In the genomic region with DNA sequence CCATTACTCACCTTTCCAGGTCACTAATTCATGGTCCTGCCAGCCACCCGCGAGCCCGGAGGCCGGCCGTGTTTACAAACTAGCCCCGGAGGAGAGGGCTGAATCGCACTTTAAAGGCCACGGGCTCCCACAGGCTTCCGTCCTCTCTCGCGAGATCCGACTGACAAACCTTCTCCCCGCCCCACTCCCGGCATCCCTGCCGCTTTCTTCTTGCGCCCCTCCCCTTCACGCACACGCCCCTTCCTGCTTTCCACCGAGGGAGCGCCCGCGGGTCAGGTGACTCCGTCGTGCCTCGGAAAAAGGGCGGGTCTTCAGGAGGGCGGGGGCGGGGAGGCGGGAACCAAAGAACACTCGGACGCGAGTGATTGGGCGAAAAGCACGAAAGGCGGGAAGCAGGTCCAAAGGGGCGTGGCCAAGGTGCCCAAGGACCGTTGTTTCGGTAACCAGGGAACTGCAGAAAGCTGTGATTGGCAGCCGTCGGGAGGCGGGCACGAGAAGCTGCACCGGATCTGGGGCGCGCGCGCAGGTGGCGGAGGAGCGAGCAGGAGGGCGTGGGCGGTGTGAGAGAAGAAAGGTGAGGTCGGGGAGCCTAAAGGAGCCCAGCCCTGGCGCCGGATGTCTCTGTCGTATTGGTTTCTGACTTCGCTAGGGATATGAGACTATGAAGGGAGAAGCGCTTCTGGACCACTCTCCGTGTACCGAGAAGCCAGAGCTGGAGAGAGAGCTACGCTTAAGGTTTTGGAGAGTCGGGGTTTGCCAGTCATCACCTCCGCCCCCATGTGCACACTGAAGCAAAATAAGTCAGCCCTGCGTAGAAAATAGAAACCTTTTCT, we compare ENCODE assay signal across 7 mouse cellular contexts. TPM values are rescaled to one million over a fixed set of nuclear protein-coding genes. Genes with fewer than 3 reads are reported as not detected.
DNase-seq lines count a peak whose midpoint lies in the region; ATAC-seq lines count a peak whose summit lies in the region.

A gene (minus strand): TSS at position 176 of the 833 bp plus-strand sequence.

- peak; percentile 99 for DNase-seq in adrenal gland, adult 8-10 months
- DNase-seq in embryo, embryonic 9.5 days (ENCODE audit: extremely low spot score) = peak; percentile 99
- peak; percentile 93 to 99 for DNase-seq in gastrocnemius, postnatal 4 days (ENCODE audit: low spot score in 2 of 2)
- DNase-seq in left cerebral cortex, postnatal 36 days (ENCODE audit: low spot score in 2 of 2) = peak; percentile 98 to 99
- DNase-seq in midbrain, embryonic 11.5 days (ENCODE audit: low spot score, missing footprints) = peak; percentile 99
- DNase-seq in skeletal muscle tissue, adult 2 months (ENCODE audit: low read depth, low spot score) = peak; percentile 98

- peaks cover 5% of the 10 kb centered on the region; the same call in 1 of the 2 replicates for H3K4me1 ChIP-seq in intestine, embryonic 16.5 days (ENCODE audit: control insufficient read depth, insufficient read depth, low read length)
- 0 out of 2 replicates have a peak, but pooled peaks cover 5% of the 10 kb centered on the region for H3K4me1 ChIP-seq in midbrain, embryonic 11.5 days (ENCODE audit: control insufficient read depth, insufficient read depth, low read length)

- H3K27ac ChIP-seq in intestine, embryonic 16.5 days (ENCODE audit: low read length) = peak within 1 kb of the TSS; percentile 87
- H3K27ac ChIP-seq in midbrain, embryonic 11.5 days (ENCODE audit: low read depth, low read length) = peak within 1 kb of the TSS; percentile 80

- H3K9me3 ChIP-seq in intestine, embryonic 16.5 days (ENCODE audit: control insufficient read depth, low read length) = no peaks in the 10 kb centered on the region
- H3K9me3 ChIP-seq in midbrain, embryonic 11.5 days (ENCODE audit: control insufficient read depth, low read length) = no peaks in the 10 kb centered on the region

- intact Hi-C loops in left cerebral cortex, postnatal 36 days (cut with DNase I) = loop anchor here (10.0 kb wide), 1 partner anchor 318 kb away; no protein-coding TSS in a partner anchor

- H3K4me2 ChIP-seq in intestine, embryonic 16.5 days (ENCODE audit: low read depth, low read length) = peak within 1 kb of the TSS; percentile 79
- H3K4me2 ChIP-seq in midbrain, embryonic 11.5 days = peak within 1 kb of the TSS; percentile 72

- H3K27me3 ChIP-seq in intestine, embryonic 16.5 days (replicated peaks; ENCODE audit: control insufficient read depth, insufficient read depth, low read length) = no peaks in the 10 kb centered on the region
- H3K27me3 ChIP-seq in midbrain, embryonic 11.5 days (ENCODE audit: control insufficient read depth, insufficient read depth, low read length) = no peaks in the 10 kb centered on the region

- peak within 1 kb of the TSS; percentile 97 for H3K9ac ChIP-seq in intestine, embryonic 16.5 days (ENCODE audit: low read depth, low read length)
- H3K9ac ChIP-seq in midbrain, embryonic 11.5 days (ENCODE audit: low read length) = peak within 1 kb of the TSS; percentile 94

- WGBS in intestine, embryonic 16.5 days = under 1% methylated on average over 63 of the region's 63 CpGs
- WGBS in midbrain, embryonic 11.5 days = under 1% methylated on average over 63 of the region's 63 CpGs

- H3K4me3 ChIP-seq in intestine, embryonic 16.5 days (ENCODE audit: low read length) = peak within 1 kb of the TSS; percentile 99
- peak within 1 kb of the TSS; percentile 76 for H3K4me3 ChIP-seq in midbrain, embryonic 11.5 days (ENCODE audit: low read depth, low read length)

- no peaks in the 10 kb centered on the region for H3K36me3 ChIP-seq in intestine, embryonic 16.5 days (ENCODE audit: control insufficient read depth, insufficient read depth, low read length)
- H3K36me3 ChIP-seq in midbrain, embryonic 11.5 days (ENCODE audit: control insufficient read depth, insufficient read depth, low read length) = no peaks in the 10 kb centered on the region; the same call in 1 of the 2 replicates

- peak; percentile 97 for ATAC-seq in intestine, embryonic 16.5 days
- ATAC-seq in midbrain, embryonic 11.5 days (ENCODE audit: low FRiP score) = peak; percentile 96

RNA-seq across cellular contexts. Expression of the gene that starts here (rescaled TPM):
- total RNA-seq in adrenal gland, adult 8-10 months (2022) = 10 to 100 TPM; 78.4 to 95.2 (median 88.5) TPM
- total RNA-seq in gastrocnemius, postnatal 4 days (2021) = 10 to 100 TPM; 35.4 to 38.9 TPM
- polyA plus RNA-seq in intestine, embryonic 16.5 days (2015; fragmentation: Nextera tagmentation; extraction: Ambion mirVana) = 47.9 and 48.8 TPM in 2 replicates
- total RNA-seq in left cerebral cortex, postnatal 36 days (2021) = 100 to 1,000 TPM; 157 to 161 TPM
- polyA plus RNA-seq in midbrain, embryonic 11.5 days (2014; fragmentation: Nextera tagmentation; extraction: Ambion mirVana) = 83.3 and 106 TPM in 2 replicates

Comparison
In these comparisons a context has a peak if more than half of its experiments do, and no peak if none do; other contexts are left out.
1. Peak in every context shown above with its lines: DNase-seq, ATAC-seq, H3K4me3 ChIP-seq and H3K27ac ChIP-seq.